Mouse (Mus musculus) ES-E14 (cell line): ENCODE data around the gene Ceacam19. TPM values are rescaled to one million over a fixed set of nuclear protein-coding genes. Genes with fewer than 3 reads are reported as not detected.

ENCODE experiments used
- DNase-seq: peaks from one replicate; pipeline ENCODE4 v3.0.0-alpha.2; 2013; ENCODE audit warnings: low read depth, low spot score
- H3K27ac ChIP-seq: 2 replicates; pipeline ENCODE4 v1.5.1; 2012; ENCODE audit warnings: low read depth, mild to moderate bottlenecking, low read length, moderate library complexity, mixed read lengths; ENCODE audit not compliant: poor library complexity, insufficient read depth, severe bottlenecking
- H3K36me3 ChIP-seq: 2 replicates; pipeline ENCODE4 v1.6.1; 2012; ENCODE audit warnings: mild to moderate bottlenecking, low read length, moderate library complexity, mixed read lengths; ENCODE audit not compliant: control insufficient read depth, poor library complexity, insufficient read depth, severe bottlenecking
- H3K4me1 ChIP-seq, 2 experiments: fragments of 150-350 bp in 1 of 2; sonication (generic) in 1 of 2; 2 replicates each; pipeline ENCODE4 v1.6.1; 2012; ENCODE audit warnings: low read length in 2 of 2, mild to moderate bottlenecking in 1 of 2, mixed read lengths in 1 of 2; ENCODE audit not compliant: control insufficient read depth in 2 of 2, insufficient read depth in 2 of 2, poor library complexity in 1 of 2
- H3K4me3 ChIP-seq, 2 experiments: fragments of 150-350 bp in 1 of 2; sonication (generic) in 1 of 2; 2 replicates each; pipeline ENCODE4 v1.5.1; 2012; ENCODE audit warnings: low read length in 2 of 2, low read depth in 1 of 2, mild to moderate bottlenecking in 1 of 2, mixed read lengths in 1 of 2; ENCODE audit not compliant: insufficient read depth in 1 of 2, poor library complexity in 1 of 2, severe bottlenecking in 1 of 2
- H3K9ac ChIP-seq: 2 replicates; pipeline ENCODE4 v1.6.1; 2012; ENCODE audit warnings: low read depth, mild to moderate bottlenecking, low read length, mixed read lengths; ENCODE audit not compliant: poor library complexity, insufficient read depth, severe bottlenecking
- H3K9me3 ChIP-seq: fragments of 150-350 bp; sonication (generic); 2 replicates; pipeline ENCODE4 v1.6.1; 2012; ENCODE audit warnings: low read depth, mild to moderate bottlenecking, low read length; ENCODE audit not compliant: control insufficient read depth, insufficient read depth
- CHD2 ChIP-seq: IDR thresholded peaks from 2 replicates; pipeline ENCODE4 v1.6.1; 2014; ENCODE audit warnings: mild to moderate bottlenecking, low read depth, low read length, inconsistent platforms
- HCFC1 ChIP-seq: IDR thresholded peaks from 2 replicates; pipeline ENCODE4 v1.6.1; 2012; ENCODE audit warnings: low read length, inconsistent platforms, borderline replicate concordance; ENCODE audit not compliant: insufficient read depth
- MAFK ChIP-seq: IDR thresholded peaks from 2 replicates; pipeline ENCODE4 v1.6.1; 2014; ENCODE audit warnings: mild to moderate bottlenecking, low read depth, low read length, inconsistent platforms; ENCODE audit not compliant: insufficient read depth
- ZC3H11A ChIP-seq: IDR thresholded peaks from 2 replicates; pipeline ENCODE4 v1.6.1; 2012; ENCODE audit warnings: low read depth, mild to moderate bottlenecking, inconsistent platforms, low read length, borderline replicate concordance
- ZNF384 ChIP-seq: IDR thresholded peaks from 2 replicates; pipeline ENCODE4 v1.6.1; 2012; ENCODE audit warnings: low read depth, low read length, inconsistent platforms
- in situ Hi-C, 2 experiments: fragments of 600-800 bp; cut with MboI; formaldehyde crosslinking; loops; one replicate each; pipeline ENCODE4 v1.15.1; 2025; ENCODE audit warnings: low sequenced_read_pairs in 2 of 2, inconsistent platforms in 1 of 2; ENCODE audit not compliant: unreplicated experiment in 2 of 2
- total RNA-seq: library from RNA; depleted of rRNA; stranded (reverse); fragments of 300-350 nt; gene quantifications from 2 replicates; pipeline ENCODE4 v1.2.3, GENCODE M21; 2012; rRNA removed

Ceacam19 gene
- total RNA-seq, result 0.85 and 0.94 TPM in 2 replicates

- Histone ChIP-seq H3K9me3 (no peaks in the 10 kb centered on the region), H3K4me1 (no peaks in the 10 kb centered on the region), H3K27ac (no peak within 1 kb of the TSS), H3K9ac (no peak within 1 kb of the TSS), H3K36me3 (no peaks in the 10 kb centered on the region), H3K4me3 (no peak within 1 kb of the TSS; a peak in 1 of 4 replicates)
- TF ChIP-seq HCFC1, result no peak
- no peak for TF ChIP-seq CHD2
- no peak for TF ChIP-seq ZNF384
- TF ChIP-seq MAFK, result no peak
- no peak for TF ChIP-seq ZC3H11A
- in situ Hi-C loops, result no loop called here
- DNase-seq, result no peak
Measured at GRCm38 (mm10) chr7:19887849-19888248, at the start of gene Ceacam19. Gene Ceacam19 (minus strand): TSS chr7:19887965.

DNA sequence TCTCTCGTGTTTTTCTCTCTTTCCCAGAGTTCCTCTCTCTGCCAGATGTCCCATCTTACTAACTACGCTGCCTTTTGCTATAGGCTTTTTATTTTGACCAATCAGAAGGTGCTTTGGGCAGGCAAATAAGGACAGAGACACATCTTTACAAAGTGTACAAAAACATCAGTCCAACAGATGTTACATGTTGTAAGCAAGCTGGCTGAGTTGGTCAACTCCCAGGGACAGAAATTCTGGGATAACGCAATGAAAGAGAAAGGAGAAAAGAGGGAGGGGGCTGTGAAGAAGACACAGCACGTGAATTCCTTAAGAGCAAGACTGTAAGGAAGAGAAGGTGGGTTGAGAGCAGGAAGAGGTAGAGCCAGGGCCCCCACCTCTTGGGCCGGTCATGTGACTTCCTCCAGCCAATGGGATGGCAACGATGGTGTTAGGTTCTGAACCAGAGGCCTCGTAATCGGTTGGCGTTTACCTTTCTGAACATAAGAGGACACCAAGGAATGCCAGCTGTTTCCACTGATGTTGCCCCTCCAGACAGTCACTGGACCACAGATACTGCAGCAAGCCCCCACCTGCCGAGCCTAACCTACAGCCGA lies 49.6 kb upstream of the Ceacam19 start:
- Histone ChIP-seq H3K4me1 (peaks cover 9 to 26% of the 10 kb centered on the region in 2 experiments), H3K27ac (no peak overlapping the region; the same call in 1 of the 2 replicates), H3K36me3 (no peaks in the 10 kb centered on the region), H3K9me3 (no peaks in the 10 kb centered on the region), H3K9ac (peak overlapping the region; percentile 36; the same call in 1 of the 2 replicates), H3K4me3 (no peak overlapping the region; a peak in 1 of 4 replicates)
- in situ Hi-C loops, result no loop called here
- TF ChIP-seq CHD2, result no peak
- TF ChIP-seq ZC3H11A, result no peak
- TF ChIP-seq HCFC1, result no peak
- TF ChIP-seq ZNF384, result no peak
- TF ChIP-seq MAFK, result no peak
- no peak for DNase-seq

DNA sequence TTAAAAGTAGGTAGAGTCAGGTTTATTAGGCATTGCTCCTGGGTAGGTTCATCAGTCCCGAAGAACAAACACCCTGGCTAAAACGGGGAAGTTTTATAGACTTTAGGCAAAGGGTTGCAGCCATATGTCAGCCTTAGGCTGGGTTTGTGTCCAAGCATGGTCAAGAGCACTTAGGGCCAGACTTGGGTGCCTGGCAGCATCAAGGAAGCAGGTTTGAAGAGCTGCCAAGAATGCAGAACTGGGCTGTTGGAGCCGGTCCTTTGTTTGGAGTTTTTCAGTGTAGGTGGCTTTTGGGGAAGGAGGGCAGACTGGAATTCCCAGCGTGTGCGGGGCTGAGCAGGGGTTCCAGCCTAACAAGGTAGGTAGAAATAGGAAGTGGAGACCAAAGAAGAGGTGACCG lies 48.2 kb upstream of the Ceacam19 start:
- peaks cover 11 to 33% of the 10 kb centered on the region in 2 experiments for H3K4me1 ChIP-seq
- no peaks in the 10 kb centered on the region for H3K36me3 ChIP-seq
- H3K27ac ChIP-seq, result no peak overlapping the region
- no peak overlapping the region for H3K9ac ChIP-seq
- no peak overlapping the region for H3K4me3 ChIP-seq
- no peak for DNase-seq
- in situ Hi-C loops, result no loop called here
- no peak for TF ChIP-seq MAFK
- no peak for TF ChIP-seq HCFC1
- TF ChIP-seq CHD2, result no peak
- no peak for TF ChIP-seq ZNF384
- no peak for TF ChIP-seq ZC3H11A
- no peaks in the 10 kb centered on the region for H3K9me3 ChIP-seq

DNA sequence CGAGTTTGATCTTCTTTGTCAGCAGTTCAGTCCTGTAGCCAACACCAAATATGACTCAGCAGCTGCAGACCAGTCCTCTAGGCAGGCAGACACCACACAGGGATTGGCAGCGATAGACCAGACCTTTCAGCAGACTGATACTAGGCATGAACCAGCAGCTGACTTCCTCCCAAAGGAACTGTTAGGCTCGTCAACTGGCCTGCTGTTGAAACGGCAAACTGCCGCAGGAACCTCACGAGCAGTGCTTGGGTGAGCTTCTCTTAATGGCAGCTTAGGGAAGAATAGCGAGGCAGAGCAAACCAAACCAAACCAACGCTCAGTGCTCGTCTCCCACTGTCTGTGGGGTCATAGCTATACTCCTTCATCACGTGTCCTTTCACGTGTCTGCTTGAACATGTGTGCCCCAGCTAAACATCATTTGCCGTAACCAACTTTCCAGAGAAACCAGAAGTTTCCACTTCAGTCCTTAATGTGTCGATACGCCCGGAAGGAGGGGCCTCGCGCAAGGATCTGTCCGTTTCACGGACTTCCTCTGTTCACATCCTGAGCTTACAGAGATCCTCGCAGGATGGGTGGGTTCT lies 47.5 kb upstream of the Ceacam19 start:
- H3K9me3 ChIP-seq, result no peaks in the 10 kb centered on the region

More for the DNA sequence above, 47.5 kb upstream of the Ceacam19 start:
- peak overlapping the region; percentile 17; the same call in 1 of the 2 replicates for H3K9ac ChIP-seq
- in situ Hi-C loops, result no loop called here
- no peak for TF ChIP-seq MAFK
- TF ChIP-seq HCFC1, result no peak
- no peak for TF ChIP-seq ZC3H11A
- H3K4me3 ChIP-seq, result no peak overlapping the region
- H3K27ac ChIP-seq, result no peak overlapping the region
- DNase-seq, result no peak
- H3K36me3 ChIP-seq, result no peaks in the 10 kb centered on the region
- H3K4me1 ChIP-seq, result peaks cover 11 to 35% of the 10 kb centered on the region in 2 experiments
